Mouse (Mus musculus) inflammation-experienced regulatory T-cells, adult 6 months (primary cell): Measurements from ENCODE around the gene Vsig10l. TPM values are rescaled to one million over a fixed set of nuclear protein-coding genes. Genes with fewer than 3 reads are reported as not detected.

Source experiments
- polyA plus RNA-seq, 3 experiments: library from polyadenylated mRNA; unstranded; fragments of 100-300 nt; shearing (Covaris generic); gene quantifications; one replicate each; pipeline ENCODE4 v1.2.1; 2017

Vsig10l gene
- polyA plus RNA-seq, 3 experiments from 2014 or later = 2.4 to 6.8 (median 2.9) TPM

Other genes with a start within 250 kb of the Vsig10l start
- 10 to 100 TPM; 14.9 to 19.1 (median 18.7) TPM for gene Zfp715, start 149.9 kb upstream of the Vsig10l start, polyA plus RNA-seq
- not detected for gene Siglecf, start 111.8 kb upstream of the Vsig10l start, polyA plus RNA-seq
- 1 to 10 TPM in 2 of 3 experiments, not detected in 1; 1.5 to 2.0 TPM for gene Siglecg, start 54.9 kb upstream of the Vsig10l start, polyA plus RNA-seq
- gene Lim2, start 35.5 kb upstream of the Vsig10l start, polyA plus RNA-seq = not detected
- 1,000 to 10,000 TPM in 1 of 3 experiments, 100 to 1,000 TPM in 2; 132 to 2,523 (median 190) TPM for gene Nkg7, start 26.1 kb upstream of the Vsig10l start, polyA plus RNA-seq
- gene Cldnd2, start 22.4 kb upstream of the Vsig10l start, polyA plus RNA-seq = under 1 TPM in 1 of 3 experiments, not detected in 2; 0.80 TPM
- 100 to 1,000 TPM; 173 to 290 (median 214) TPM for gene Etfb, start 19.1 kb upstream of the Vsig10l start, polyA plus RNA-seq
- gene Gm45233, start 19.0 kb upstream of the Vsig10l start, polyA plus RNA-seq = not detected
- gene Iglon5, start 26.9 kb downstream of the Vsig10l start, polyA plus RNA-seq = under 1 TPM in 2 of 3 experiments, not detected in 1; 0.15 to 0.36 TPM
- not detected for gene 4931406B18Rik, start 42.8 kb downstream of the Vsig10l start, polyA plus RNA-seq
- under 1 TPM in 1 of 3 experiments, not detected in 2; 0.39 TPM for gene Cd33, start 81.3 kb downstream of the Vsig10l start, polyA plus RNA-seq
- 1 to 10 TPM; 2.8 to 4.3 (median 3.3) TPM for gene Zfp658, start 99.1 kb downstream of the Vsig10l start, polyA plus RNA-seq
- 10 to 100 TPM; 10.7 to 11.7 (median 11.7) TPM for gene Zfp719, start 116.5 kb downstream of the Vsig10l start, polyA plus RNA-seq
- not detected for gene Zfp819, start 144.0 kb downstream of the Vsig10l start, polyA plus RNA-seq
- not detected for gene Ceacam18, start 171.6 kb downstream of the Vsig10l start, polyA plus RNA-seq
- gene Siglece, start 197.0 kb downstream of the Vsig10l start, polyA plus RNA-seq = under 1 TPM; 0.45 to 0.78 (median 0.51) TPM
- 1 to 10 TPM; 1.1 to 2.0 (median 1.3) TPM for gene Ctu1, start 208.9 kb downstream of the Vsig10l start, polyA plus RNA-seq
- gene Klk14, start 227.3 kb downstream of the Vsig10l start, polyA plus RNA-seq = not detected
- gene Klk13, start 249.4 kb downstream of the Vsig10l start, polyA plus RNA-seq = under 1 TPM in 1 of 3 experiments, not detected in 2; 0.38 TPM